Mouse (Mus musculus) MEL (cell line): ENCODE measurements at regions not wholly inside any gene's neighbourhood (a gene's known extent, or its start where the extent isn't known, plus 50 kb on each side); places are given as distances from the start of the nearest gene placed in this dataset.

ENCODE experiments used
- CTCF ChIP-seq, 3 experiments: IDR thresholded peaks in 2 of 3; conservative IDR thresholded peaks in 1 of 3; 2 replicates each; pipeline ENCODE4 v1.5.1; 2011 to 2012; ENCODE audit warnings: low read length in 3 of 3, low read depth in 2 of 3, mild to moderate bottlenecking in 2 of 3, improper control_type of control experiment in 1 of 3, inconsistent platforms in 1 of 3, mixed read lengths in 1 of 3, moderate library complexity in 1 of 3; ENCODE audit not compliant: control insufficient read depth in 1 of 3, insufficient read depth in 1 of 3, poor library complexity in 1 of 3, severe bottlenecking in 1 of 3
- E2F4 ChIP-seq: IDR thresholded peaks from 2 replicates; pipeline ENCODE4 v1.6.1; 2011; ENCODE audit warnings: low read depth, low read length, improper control_type of control experiment, borderline replicate concordance
- TCF12 ChIP-seq: IDR thresholded peaks from 2 replicates; pipeline ENCODE4 v1.6.1; 2014; ENCODE audit warnings: low read depth, mild to moderate bottlenecking, inconsistent platforms, low read length, improper control_type of control experiment, moderate library complexity

DNA sequence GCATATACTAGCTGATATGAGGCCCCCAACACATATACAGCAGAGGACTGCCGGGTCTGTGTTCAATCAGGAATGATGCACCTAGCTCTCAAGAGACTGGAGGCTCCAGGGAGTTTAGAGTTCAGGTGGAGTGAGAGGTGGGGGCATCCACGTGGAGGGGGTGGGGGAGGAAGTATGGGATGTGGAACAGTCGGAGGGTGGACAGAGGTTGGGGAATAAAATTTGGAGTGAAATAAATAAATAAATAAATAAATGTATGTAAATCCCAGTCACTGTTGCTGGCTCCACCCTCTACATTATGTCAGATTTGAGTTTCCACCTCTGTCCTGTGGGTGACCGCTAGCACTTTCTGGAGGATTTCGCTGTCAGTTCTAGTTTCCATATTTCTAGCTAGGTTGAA is 111.7 kb downstream of the Mbl2 start:
- TF ChIP-seq CTCF (IDR thresholded peaks at IDR 0.05 in 2 of 3, conservative IDR thresholded peaks at IDR 0.05 in 1 of 3; ENCODE audit: control insufficient read depth in 1 of 3, insufficient read depth in 1 of 3, low read depth in 2 of 3, low read length in 3 of 3, poor library complexity in 1 of 3, severe bottlenecking in 1 of 3): no peak
- no peak for TF ChIP-seq TCF12
- TF ChIP-seq E2F4: no peak
